Mouse (Mus musculus): Measurements from ENCODE around the gene Aldh8a1. TPM values are rescaled to one million over a fixed set of nuclear protein-coding genes. Genes with fewer than 3 reads are reported as not detected.
"Not testable (repeated sequence)": the region's sequence is repeated elsewhere in the genome, so short reads cannot be mapped to it uniquely, and the experiment has no call there.

The Aldh8a1 gene
- polyA plus RNA-seq, 1 experiment from 2014 or later: 111 TPM

GRCm38 (mm10) chr10:21395426-21396139 is 18.5 kb downstream of the Aldh8a1 start:
- WGBS (ENCODE audit: insufficient replicate concordance): 48% methylated on average over 14 of the region's 14 CpGs
- no peak overlapping the region for H3K4me3 ChIP-seq (ENCODE audit: low read depth, low read length)
- H3K4me2 ChIP-seq (ENCODE audit: low read depth, low read length): no peak overlapping the region
- DNase-seq (no peak), ATAC-seq (peak; percentile 26; the same call in 1 of the 2 replicates)
- no peaks in the 10 kb centered on the region for H3K9me3 ChIP-seq (ENCODE audit: low read length)
- H3K36me3 ChIP-seq (replicated peaks; ENCODE audit: insufficient read depth, low read length): 0 out of 2 replicates have a peak, but pooled peaks cover 2% of the 10 kb centered on the region
- H3K4me1 ChIP-seq (ENCODE audit: insufficient read depth): no peaks in the 10 kb centered on the region
- H3K27me3 ChIP-seq (ENCODE audit: insufficient read depth, low read length): no peaks in the 10 kb centered on the region
- TF ChIP-seq EP300 (IDR thresholded peaks at IDR 0.05; ENCODE audit: low read depth) (peak; percentile 73; the same call in 1 of the 2 replicates), CTCF (IDR thresholded peaks at IDR 0.05; ENCODE audit: low read depth) (no peak)
- H3K9ac ChIP-seq (replicated peaks): no peak overlapping the region
- H3K27ac ChIP-seq (ENCODE audit: low read depth): no peak overlapping the region

GRCm38 (mm10) chr10:21398873-21399425 is 21.9 kb downstream of the Aldh8a1 start:
- not testable (repeated sequence) for H3K9me3 ChIP-seq (ENCODE audit: low read length); H3K9ac ChIP-seq (replicated peaks); H3K4me3 ChIP-seq (ENCODE audit: low read depth, low read length); DNase-seq; H3K4me1 ChIP-seq (ENCODE audit: insufficient read depth); H3K27me3 ChIP-seq (ENCODE audit: insufficient read depth, low read length); H3K4me2 ChIP-seq (ENCODE audit: low read depth, low read length); ATAC-seq; H3K36me3 ChIP-seq (replicated peaks; ENCODE audit: insufficient read depth, low read length); H3K27ac ChIP-seq (ENCODE audit: low read depth)
- 71% methylated on average over 6 of the region's 6 CpGs for WGBS (ENCODE audit: insufficient replicate concordance)

GRCm38 (mm10) chr10:21399622-21400021 is 22.5 kb downstream of the Aldh8a1 start:
- H3K9ac ChIP-seq (replicated peaks): no peak overlapping the region

GRCm38 (mm10) chr10:21400031-21400430 is 22.9 kb downstream of the Aldh8a1 start:
- Histone ChIP-seq H3K27me3 (ENCODE audit: insufficient read depth, low read length) (no peaks in the 10 kb centered on the region), H3K4me3 (ENCODE audit: low read depth, low read length) (no peak overlapping the region), H3K4me1 (ENCODE audit: insufficient read depth) (no peaks in the 10 kb centered on the region), H3K36me3 (replicated peaks; ENCODE audit: insufficient read depth, low read length) (no peaks in the 10 kb centered on the region), H3K4me2 (ENCODE audit: low read depth, low read length) (no peak overlapping the region), H3K27ac (ENCODE audit: low read depth) (peak overlapping the region; percentile 13; the same call in 1 of the 2 replicates), H3K9ac (replicated peaks) (no peak overlapping the region), H3K9me3 (ENCODE audit: low read length) (no peaks in the 10 kb centered on the region)
- WGBS (ENCODE audit: insufficient replicate concordance): 32% methylated on average over 7 of the region's 7 CpGs
- no peak for DNase-seq
- ATAC-seq: peak; percentile 64
- TF ChIP-seq EP300 (IDR thresholded peaks at IDR 0.05; ENCODE audit: low read depth): no peak; the same call in none of the 2 replicates
- no peak for TF ChIP-seq CTCF (IDR thresholded peaks at IDR 0.05; ENCODE audit: low read depth)

More at GRCm38 (mm10) chr10:21399622-21400021, 22.5 kb downstream of the Aldh8a1 start:
- H3K27me3 ChIP-seq (ENCODE audit: insufficient read depth, low read length): no peaks in the 10 kb centered on the region
- TF ChIP-seq EP300 (IDR thresholded peaks at IDR 0.05; ENCODE audit: low read depth) (no peak), CTCF (IDR thresholded peaks at IDR 0.05; ENCODE audit: low read depth) (no peak)
- DNase-seq: no peak
- H3K9me3 ChIP-seq (ENCODE audit: low read length): no peaks in the 10 kb centered on the region
- H3K4me3 ChIP-seq (ENCODE audit: low read depth, low read length): no peak overlapping the region
- no peaks in the 10 kb centered on the region for H3K36me3 ChIP-seq (replicated peaks; ENCODE audit: insufficient read depth, low read length)
- no peak for ATAC-seq
- H3K4me1 ChIP-seq (ENCODE audit: insufficient read depth): no peaks in the 10 kb centered on the region
- H3K4me2 ChIP-seq (ENCODE audit: low read depth, low read length): no peak overlapping the region
- WGBS (ENCODE audit: insufficient replicate concordance): 54% methylated on average over 8 of the region's 8 CpGs
- H3K27ac ChIP-seq (ENCODE audit: low read depth): no peak overlapping the region; the same call in 1 of the 2 replicates

GRCm38 (mm10) chr10:21400453-21400852 is 23.4 kb downstream of the Aldh8a1 start:
- ATAC-seq (peak; percentile 62), DNase-seq (no peak)
- Histone ChIP-seq H3K4me1 (ENCODE audit: insufficient read depth) (no peaks in the 10 kb centered on the region), H3K4me3 (ENCODE audit: low read depth, low read length) (no peak overlapping the region), H3K36me3 (replicated peaks; ENCODE audit: insufficient read depth, low read length) (no peaks in the 10 kb centered on the region), H3K9ac (replicated peaks) (no peak overlapping the region), H3K27me3 (ENCODE audit: insufficient read depth, low read length) (no peaks in the 10 kb centered on the region), H3K4me2 (ENCODE audit: low read depth, low read length) (no peak overlapping the region), H3K27ac (ENCODE audit: low read depth) (0 out of 2 replicates have a peak overlapping the region, but pooled peaks have one; percentile 13), H3K9me3 (ENCODE audit: low read length) (no peaks in the 10 kb centered on the region)
- TF ChIP-seq EP300 (IDR thresholded peaks at IDR 0.05; ENCODE audit: low read depth) (no peak), CTCF (IDR thresholded peaks at IDR 0.05; ENCODE audit: low read depth) (no peak)
- WGBS (ENCODE audit: insufficient replicate concordance): 53% methylated on average over 2 of the region's 2 CpGs

GRCm38 (mm10) chr10:21401259-21401658 is 24.2 kb downstream of the Aldh8a1 start:
- no peak overlapping the region for H3K27ac ChIP-seq (ENCODE audit: low read depth)
- no peaks in the 10 kb centered on the region for H3K4me1 ChIP-seq (ENCODE audit: insufficient read depth)
- TF ChIP-seq CTCF (IDR thresholded peaks at IDR 0.05; ENCODE audit: low read depth) (no peak), EP300 (IDR thresholded peaks at IDR 0.05; ENCODE audit: low read depth) (no peak)
- no peak for DNase-seq
- H3K36me3 ChIP-seq (replicated peaks; ENCODE audit: insufficient read depth, low read length): no peaks in the 10 kb centered on the region
- ATAC-seq: no peak
- H3K9me3 ChIP-seq (ENCODE audit: low read length): no peaks in the 10 kb centered on the region
- no peak overlapping the region for H3K9ac ChIP-seq (replicated peaks)
- no peaks in the 10 kb centered on the region for H3K27me3 ChIP-seq (ENCODE audit: insufficient read depth, low read length)
- H3K4me2 ChIP-seq (ENCODE audit: low read depth, low read length): no peak overlapping the region
- 70% methylated on average over 4 of the region's 4 CpGs for WGBS (ENCODE audit: insufficient replicate concordance)
- H3K4me3 ChIP-seq (ENCODE audit: low read depth, low read length): no peak overlapping the region
